Mouse (Mus musculus): Measurements from ENCODE around the gene Ttll5.

The Ttll5 gene

DNA sequence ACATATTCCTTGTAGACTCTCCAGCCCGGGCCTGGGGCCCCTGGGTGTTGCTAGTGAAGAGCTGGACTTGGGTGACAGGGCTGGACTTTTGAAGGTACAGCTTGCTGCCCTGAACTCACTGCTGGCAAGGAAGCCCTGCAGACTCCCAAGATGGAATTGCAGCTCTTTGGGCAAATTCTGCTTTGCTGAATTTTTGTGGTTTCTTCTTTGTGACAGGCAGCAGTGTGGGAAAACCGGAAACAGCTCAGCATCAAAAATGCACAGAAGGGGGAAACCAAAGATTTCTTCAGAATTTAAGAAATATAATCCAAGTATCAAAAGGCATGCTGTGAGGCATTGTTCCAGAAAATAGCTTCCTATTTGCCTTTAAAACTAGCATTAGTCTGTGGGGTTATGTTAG lies 189.7 kb downstream of the Ttll5 start:
- DNase-seq (ENCODE audit: low read depth): peak; percentile 54

DNA sequence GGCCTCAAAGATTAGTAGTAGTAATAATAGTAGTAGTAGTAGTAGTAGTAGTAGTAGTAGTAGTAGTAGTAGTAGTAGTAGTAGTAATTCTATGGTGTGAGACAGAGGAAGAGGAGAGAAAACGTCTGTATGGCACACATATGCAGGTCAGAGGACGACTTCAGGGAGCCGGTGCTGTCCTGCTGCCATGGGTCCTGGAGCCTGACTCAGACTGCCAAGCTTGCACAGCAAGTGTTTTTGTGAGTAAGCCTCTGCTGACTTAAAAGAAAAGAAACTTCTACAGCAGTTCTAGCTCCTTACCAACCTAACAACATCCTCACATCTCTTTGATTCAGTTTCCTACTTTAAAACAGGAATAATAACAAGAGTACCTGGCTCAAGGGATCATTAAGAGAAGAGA lies 190.2 kb downstream of the Ttll5 start:
- peak; percentile 70 for DNase-seq (ENCODE audit: low read depth)

DNA sequence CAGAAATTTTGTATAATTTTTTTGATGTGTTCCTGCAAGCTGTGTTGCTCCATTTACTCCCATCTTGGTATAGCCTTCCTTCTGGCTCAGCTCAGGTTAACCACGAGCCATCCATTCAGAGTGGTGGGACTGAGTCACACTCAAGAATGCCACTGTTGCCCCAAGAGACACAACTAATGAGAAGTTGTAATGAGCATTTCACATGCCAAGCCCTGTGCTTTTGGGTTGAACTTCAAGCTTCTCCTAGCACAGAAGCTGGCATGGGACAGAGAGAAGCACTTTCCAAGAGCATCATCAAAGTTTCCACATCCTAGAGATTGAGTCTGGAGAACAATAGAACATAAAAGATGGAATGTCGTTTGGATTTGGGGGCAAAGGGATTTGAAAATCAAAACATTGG lies 190.7 kb downstream of the Ttll5 start:
- DNase-seq (ENCODE audit: low read depth): peak; percentile 34

DNA sequence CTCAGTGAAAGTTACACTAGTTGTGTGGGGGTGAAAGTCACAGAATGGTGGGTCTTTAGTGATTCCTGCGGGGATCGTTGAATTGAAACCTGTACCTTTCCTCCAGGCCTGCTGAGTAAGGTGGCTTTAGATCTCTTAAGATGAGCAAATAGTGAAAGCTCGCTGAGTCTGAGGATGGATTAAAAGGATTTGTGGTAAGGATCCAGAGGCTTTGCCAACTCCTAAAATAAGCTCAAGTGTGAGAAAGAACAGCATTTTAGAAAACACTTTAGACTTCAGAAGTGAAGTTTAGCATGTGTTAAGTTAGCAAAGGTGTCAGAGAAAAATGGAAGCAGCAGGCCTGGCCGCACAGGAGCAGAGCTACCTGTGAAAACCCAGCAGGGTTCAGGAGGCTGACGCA lies 192.9 kb downstream of the Ttll5 start:
- no peak for DNase-seq (ENCODE audit: low read depth)

DNA sequence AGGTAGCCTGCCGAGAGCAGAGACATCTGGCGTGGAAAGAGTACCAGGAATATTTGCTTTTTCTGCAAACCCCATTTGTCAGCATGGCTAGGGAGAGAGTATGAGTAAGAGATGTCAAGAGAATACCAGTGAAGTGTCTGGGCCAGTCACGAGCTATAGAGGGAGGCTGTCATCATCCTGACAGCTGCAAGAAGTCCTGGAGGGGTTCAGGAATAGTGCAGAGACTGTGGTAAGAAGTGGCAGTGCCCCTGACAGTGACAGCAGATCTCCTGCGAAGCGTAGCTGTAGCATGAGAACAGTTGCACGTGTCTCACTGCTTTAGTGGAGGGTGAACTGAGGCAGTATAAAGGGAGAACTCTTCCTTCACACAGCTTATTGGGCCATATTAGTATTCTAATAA lies 197.1 kb downstream of the Ttll5 start:
- no peak for DNase-seq (ENCODE audit: low read depth)

DNA sequence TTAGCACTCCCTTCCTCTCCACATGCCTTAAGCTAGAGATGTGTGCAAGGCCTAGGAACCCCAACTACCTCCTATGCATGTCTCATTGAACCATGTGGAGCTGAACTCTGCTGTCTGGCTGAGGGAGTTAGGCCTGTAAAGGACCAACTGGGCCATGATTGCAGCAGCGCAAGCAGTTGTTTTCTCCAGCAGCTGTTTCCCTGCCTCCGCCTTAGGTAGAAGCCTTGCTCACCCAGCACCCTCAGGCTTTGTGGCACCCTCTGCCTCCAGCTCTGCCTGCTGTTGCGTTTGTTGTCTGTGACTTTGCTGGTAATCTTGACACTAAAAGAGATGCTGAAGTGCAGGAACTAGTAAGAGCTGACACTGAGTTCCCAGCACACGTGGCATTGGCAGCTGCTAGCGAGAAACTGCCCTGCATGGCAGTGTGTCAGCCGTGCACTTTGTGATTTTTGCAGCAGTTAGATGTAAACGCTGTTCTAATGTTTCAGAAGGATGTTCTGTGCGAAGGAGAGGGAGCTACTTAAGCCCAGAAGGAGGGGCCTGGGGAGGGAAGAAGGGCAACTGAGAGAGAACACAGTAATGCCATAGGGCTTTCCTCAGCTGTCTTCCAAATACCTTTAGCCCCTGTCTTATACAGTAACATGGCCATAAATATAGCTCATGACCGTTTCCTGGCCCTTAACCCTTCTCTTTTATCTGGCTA lies 198.0 kb downstream of the Ttll5 start:
- no peak for DNase-seq (ENCODE audit: low read depth)

DNA sequence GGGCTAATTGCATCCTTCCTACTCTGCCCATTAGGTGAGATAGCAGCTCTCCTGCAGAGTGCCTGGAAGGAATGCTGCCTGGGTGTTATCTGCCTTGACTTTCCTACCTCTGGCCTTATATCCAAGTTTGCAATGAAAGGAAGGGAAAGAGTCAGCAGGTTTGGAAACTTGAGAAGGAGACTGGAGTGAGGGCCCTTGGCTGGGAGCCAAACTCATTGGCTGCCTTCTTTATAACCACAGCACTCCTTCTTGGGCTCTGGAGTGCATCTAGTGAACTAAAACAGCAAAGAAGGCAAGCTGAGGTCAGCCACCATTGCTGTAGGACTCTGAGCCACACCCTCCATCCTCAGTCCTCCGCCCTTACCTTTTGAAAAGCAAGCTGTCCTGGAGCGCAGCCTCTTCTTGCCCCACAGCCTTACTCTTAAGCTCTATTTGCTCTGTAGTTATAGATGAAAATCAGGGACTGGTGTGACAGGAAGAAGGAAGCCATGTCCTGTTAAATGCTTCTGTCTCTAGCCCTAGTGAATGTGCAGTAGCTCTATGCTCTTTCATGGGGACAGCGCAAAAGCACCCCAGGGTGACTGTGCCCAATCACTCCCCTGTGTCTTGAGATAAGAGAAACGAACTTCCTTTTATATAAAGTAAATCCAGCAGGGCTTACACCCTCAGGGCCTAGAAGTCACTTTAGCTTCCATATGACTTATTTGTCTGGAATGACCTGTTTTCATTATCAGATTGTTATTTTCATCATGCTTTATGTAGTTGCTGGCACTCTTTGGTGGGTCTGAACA lies 198.8 kb downstream of the Ttll5 start:
- peak; percentile 86 for DNase-seq (ENCODE audit: low read depth)

DNA sequence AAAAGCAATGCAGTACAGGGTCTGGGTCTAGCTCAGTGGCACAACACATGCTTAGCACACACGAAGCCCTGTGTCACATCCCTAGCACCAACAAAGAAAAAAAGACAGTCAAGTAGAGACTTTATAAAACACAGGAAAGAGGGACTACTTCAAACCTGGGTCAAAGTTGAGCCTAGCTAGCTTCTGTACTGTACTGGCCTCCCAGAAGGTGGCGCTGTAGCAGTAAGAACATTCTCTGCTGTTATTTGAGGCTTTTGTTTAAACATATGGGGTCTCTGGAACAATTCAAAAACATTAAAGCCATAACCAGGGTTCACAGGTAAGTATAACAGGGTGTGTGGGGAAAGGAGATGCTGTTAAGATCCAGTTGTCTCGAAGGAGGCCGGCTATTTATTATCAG lies 200.0 kb downstream of the Ttll5 start:
- peak; percentile 55 for DNase-seq (ENCODE audit: low read depth)

DNA sequence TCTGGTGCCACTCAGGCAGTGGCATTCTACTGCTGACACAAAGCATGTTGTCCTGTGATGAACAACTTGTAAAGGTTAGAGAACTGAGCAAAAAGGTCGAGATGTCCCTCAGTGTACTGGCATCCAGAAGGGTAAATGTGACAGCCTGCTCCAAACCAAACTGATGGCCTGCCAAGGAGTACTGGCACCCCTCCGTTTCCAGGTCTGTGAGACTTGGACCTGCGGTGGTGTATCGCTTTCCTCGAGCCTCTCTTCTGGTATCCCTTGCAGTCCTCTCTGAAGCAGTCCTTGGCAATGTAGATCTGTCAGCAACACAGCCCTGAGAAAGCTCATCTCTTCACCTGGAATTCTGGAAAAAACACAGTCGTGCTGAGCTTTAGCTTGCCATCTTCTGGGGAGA lies 201.0 kb downstream of the Ttll5 start:
- no peak for DNase-seq (ENCODE audit: low read depth)

DNA sequence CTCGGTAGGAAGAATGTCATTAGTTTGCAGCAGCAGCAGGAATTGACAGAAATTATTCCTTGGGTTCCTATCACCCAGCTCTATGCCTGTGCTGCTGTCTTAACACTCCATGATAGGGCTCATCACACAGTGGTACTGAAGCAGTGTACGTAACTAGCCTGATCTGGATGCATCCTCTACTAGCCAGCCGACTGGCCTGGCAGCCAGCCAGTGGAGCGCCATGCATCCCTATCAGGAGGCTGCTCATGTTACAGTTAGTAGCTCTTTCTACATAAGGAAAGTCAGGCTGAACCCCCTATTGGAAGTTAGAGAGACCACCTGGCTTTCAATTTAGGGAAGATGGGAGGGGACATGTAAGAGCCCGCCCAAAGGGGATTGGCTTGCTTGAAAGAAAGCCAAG lies 202.5 kb downstream of the Ttll5 start:
- peak; percentile 72 for DNase-seq (ENCODE audit: low read depth)

DNA sequence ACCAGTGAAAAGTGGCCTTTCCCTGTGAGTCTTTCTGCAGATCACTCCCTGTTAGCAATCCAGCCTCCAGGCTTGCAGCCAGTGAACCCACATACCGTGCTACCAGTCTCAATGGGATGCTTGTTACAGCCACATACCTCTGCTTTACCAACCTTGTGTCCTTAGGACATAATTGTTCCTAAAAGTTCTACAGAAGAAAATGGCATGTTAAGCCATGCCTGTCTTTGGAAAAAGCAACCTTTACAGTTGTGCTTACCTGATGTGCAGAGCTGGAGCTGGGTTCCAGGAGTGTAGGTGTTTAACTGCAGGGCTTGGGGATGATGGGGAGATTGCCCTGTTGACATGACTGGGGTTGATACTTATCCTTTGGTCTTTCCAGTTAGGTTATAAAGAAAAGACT lies 203.3 kb downstream of the Ttll5 start:
- DNase-seq (ENCODE audit: low read depth): no peak

DNA sequence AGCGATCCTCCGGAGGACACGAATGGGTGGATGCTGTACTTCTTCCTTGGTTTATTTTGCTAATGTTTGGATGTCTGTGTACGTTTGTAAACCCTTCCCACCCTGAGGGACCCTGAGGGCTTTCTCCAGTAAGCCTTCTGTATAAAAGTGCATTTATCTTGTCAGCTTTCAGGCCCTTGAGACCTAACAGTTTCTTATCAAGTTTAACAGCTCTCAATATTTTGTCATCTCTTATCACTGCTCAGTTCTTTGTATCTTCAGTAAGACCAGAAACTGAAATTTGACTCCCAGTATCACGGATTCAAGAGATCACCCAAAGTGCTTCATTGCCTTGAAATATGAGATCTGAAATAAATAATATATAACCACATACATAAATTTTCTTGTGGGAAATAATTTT lies 206.5 kb downstream of the Ttll5 start:
- no peak for DNase-seq (ENCODE audit: low read depth)

DNA sequence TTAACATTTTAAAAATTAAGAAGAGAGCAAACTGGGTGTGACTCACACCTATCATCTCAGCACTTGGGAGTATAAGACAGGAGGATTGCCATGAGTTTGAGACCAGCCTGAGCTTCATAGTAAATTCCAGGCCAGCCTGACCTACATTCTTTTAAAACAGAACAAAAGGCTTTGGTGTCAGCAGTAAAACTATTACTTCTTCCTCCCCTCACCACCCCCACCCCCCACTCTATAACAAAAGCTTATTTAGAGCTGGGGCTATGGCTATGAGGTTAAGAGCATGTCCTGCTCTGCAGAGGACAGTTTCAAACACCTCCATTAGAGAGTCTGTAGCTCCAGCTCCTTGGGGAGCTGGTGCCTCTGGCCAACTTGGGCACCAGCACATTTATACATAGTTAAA lies 211.1 kb downstream of the Ttll5 start:
- no peak for DNase-seq (ENCODE audit: low read depth)

DNA sequence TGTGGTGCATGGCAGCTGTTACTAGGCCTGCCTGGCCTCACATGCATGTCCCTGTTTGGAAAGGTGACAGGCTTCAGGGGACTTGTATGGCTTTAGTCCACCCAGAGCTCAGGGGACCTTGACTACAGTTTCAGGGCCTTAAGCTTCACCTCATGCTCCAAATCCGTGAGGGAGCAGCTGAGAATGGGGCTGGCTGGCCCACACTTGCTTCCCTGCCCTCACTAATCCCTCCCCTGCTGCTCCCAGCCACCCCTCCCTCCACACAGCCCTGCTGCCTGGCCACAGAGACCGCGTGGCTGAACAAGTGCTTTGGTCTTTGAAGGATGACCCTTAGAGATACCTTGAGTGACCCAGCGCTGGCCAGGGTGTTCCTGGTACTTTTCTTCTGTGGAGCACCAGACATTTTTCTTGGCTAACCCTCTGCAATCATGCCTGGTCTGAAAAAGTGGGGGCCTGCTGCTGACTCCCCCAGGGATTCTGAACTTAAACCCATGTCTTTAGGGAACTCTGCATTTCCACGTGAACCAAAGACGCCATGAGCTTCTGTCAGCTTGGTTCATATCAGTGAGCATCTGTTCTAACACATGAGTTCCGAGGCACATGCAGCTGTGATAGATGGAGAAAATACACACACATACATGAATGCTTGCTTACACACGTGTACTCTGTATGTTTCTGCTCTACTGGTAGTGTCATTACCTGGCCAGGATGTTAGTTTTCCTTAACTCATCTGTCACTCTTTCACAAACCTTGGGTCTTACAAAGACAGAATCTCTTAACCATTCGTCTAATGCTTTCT lies 212.1 kb downstream of the Ttll5 start:
- DNase-seq (ENCODE audit: low read depth): no peak

DNA sequence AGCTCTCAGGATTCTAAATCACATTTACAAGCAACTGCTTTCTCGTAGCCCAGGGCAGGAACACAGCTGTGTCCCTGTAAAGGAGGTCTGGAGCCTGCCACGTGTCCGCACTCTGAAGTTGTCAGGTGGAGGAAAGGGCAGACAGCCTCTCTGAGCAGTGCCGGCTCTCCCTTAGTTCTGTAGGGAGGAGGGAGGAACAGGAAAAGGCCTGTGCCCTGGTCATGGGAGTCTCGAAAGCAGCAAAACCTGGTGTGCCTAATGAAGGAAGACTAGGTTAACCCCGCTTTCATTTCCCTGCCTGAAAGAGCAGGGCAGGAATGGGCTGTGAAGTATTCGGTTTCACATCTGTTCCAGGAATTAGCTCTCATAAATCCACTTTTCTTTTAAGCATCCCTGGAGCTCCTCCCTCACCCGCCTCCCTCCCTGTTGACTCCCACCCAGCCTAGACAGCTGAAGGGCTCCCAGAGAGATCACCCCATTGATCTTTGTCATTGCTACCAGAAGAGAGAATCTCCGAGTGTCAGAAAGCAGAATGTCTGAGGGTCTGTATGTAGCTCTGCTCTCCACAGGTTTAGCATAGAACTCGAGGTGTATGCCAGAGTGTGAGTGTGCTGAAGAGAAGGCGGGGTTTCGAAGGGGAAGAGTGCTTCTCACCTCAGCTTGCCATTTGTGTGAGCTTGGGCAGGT lies 212.9 kb downstream of the Ttll5 start:
- no peak for DNase-seq (ENCODE audit: low read depth)

DNA sequence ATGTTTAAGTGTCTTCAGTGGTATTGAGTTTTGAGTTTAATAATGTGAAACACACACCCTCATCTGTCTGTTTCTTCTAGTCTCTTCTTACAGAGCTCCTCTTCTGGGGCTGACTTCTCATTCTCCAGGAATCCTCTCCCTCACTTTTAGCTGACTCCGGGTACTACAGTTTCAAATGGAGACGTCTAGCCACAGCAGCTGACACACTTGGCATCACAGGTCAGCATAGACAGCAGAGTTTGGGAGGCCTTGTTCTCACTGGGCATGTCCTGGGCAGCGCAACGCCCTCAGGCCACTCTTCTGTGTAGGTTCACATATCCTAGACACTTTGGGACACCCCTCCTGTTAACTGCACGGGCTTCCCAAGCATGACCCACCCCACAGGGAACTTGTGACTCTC lies 214.6 kb downstream of the Ttll5 start:
- peak; percentile 29 for DNase-seq (ENCODE audit: low read depth)

DNA sequence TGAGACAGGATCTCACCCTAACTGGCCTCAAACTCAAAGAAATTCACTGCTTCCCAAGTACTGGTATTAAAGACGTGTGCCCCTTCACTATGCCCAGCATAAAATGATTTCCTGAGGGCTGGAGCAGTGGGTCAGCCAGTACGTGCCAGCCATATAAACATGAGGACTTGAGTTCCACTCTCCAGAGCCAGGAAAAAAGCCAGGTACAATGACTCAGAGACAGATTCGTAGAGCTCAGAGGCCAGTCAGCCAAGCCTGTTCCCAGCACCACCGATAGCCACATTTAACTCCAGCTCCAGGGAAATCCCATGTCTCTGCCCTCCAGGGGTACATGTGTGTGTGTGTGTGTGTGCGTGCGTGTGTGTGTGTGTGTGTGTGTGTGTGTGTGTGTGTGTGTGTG lies 215.3 kb downstream of the Ttll5 start:
- DNase-seq (ENCODE audit: low read depth): peak; percentile 57

DNA sequence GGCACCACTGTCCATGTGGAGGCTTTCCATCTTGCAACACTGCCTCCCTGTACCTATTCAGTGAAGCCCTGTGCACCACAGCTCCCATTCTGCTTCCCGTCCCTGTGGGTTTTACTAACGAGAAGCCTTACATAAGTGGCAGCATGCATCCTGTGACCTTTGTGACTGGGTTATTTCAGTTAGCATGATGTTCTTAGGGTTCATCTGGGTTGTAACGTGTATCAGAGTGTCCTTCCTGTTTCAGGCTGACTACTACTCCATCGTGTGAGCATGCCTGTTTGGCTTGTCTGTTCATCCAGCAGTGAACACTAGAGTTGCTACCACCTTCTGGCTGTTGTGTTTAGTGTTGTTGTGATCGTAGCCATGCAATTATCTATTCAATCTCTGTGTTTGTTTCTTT lies 221.7 kb downstream of the Ttll5 start:
- no peak for DNase-seq (ENCODE audit: low read depth)

DNA sequence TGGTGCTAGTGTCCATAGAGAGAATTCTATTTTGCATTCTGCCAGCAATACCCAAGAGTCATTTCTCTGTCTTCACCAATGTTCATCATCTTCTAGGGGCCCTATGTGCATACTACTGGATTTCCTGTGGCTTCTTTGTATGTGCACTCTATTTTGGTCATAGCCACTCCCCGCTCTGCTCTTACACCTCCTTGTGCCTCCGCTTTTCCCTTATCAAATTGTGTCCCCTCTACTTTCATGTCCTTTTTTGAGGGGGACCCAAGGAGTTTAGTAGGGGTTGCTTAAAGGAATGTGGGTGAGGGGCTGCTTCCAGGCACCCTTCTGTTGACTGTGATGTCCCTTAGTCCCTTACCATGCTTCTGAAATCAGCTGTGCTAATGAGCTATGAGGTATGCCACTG lies 222.3 kb downstream of the Ttll5 start:
- DNase-seq (ENCODE audit: low read depth): no peak

DNA sequence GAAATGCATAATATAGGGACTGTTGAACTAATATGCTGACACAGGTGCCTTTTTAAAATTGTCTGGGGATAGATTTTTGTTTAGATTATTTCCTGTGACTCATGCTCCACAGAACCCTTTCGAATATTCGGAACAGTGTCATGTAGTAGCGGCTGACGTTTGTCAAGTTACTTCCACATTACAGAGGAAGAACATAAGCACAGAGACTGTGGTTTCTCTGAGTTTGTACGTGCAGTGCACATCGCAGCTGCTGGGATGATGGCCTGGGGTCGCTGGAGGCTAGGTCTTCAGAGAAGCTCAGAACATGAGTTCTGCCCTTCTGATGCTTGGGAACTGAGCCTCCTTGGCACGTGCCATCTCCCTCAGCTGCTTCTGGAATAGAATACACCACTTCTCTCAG lies 222.9 kb downstream of the Ttll5 start:
- DNase-seq (ENCODE audit: low read depth): no peak

DNA sequence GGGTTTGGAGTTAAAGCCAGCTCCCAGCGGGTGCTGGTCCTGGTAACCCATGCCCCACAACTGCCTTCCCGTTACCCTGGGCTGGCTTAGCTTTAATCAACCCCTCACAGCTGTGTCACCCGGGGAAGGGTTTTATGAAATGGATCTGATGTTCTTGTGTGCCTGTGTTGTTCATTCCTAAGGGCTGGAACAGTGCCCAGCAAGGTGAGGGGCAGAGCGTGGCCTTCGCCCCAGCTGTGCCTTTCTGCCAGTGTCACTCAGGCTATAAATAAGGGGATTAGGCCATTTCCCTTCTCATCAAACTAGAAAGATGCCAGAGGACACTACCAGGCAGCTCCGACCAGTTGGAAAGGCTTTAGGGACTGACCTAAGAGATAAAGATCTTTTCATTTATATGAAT lies 225.4 kb downstream of the Ttll5 start:
- no peak for DNase-seq (ENCODE audit: low read depth)

DNA sequence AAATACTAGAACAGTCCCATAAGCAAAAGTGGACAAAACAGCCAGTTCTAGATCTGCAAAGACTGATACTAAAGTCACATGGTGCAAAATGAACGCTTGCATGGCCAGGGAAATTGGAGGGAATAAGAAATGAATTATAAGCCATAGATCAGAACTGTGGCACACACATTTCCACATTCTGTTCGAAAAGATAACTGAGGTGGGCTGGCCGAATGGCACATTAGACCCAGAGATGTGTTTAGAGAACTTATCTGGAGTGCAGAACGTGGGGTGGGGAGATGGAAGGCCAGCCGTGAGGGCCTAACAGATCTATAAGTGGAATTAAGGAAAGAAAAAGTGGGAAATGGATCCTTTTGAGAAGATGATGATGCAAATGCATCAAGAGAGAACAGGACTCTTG lies 227.0 kb downstream of the Ttll5 start:
- DNase-seq (ENCODE audit: low read depth): no peak
